Mouse (Mus musculus): ENCODE data around the gene Bcr.

- no peak for TF ChIP-seq POLR2A (IDR thresholded peaks at IDR 0.05; ENCODE audit: control insufficient read depth, low read depth, low read length)
- no peak for TF ChIP-seq CTCF (IDR thresholded peaks at IDR 0.05; ENCODE audit: control insufficient read depth, insufficient read depth, insufficient replicate concordance, low read depth, low read length)
Measured at GRCm38 (mm10) chr10:75060217-75060842, at the start of gene Bcr.

All from testis, adult 2 months (tissue).